Mouse (Mus musculus) embryonic facial prominence, embryonic 15.5 days (tissue): ENCODE data around the gene Ccdc125. TPM values are rescaled to one million over a fixed set of nuclear protein-coding genes. Genes with fewer than 3 reads are reported as not detected.

Source experiments
- ATAC-seq: fragments of 200-750 bp; cut with Nextera tagmentation; 2 replicates; pipeline ENCODE4 v1.8.0; 2017; ENCODE audit warnings: low read depth, moderate TSS enrichment; ENCODE audit not compliant: insufficient number of reproducible peaks, low FRiP score, low TSS enrichment
- H3K27ac ChIP-seq: fragments of 300-500 bp; sonication (generic); replicated peaks from 2 replicates; pipeline ENCODE4 v1.5.1; 2015; ENCODE audit warnings: mild to moderate bottlenecking, inconsistent platforms
- H3K27me3 ChIP-seq: fragments of 300-500 bp; sonication (generic); 2 replicates; pipeline ENCODE4 v1.6.1; 2015; ENCODE audit warnings: inconsistent platforms
- H3K36me3 ChIP-seq: fragments of 300-500 bp; sonication (generic); 2 replicates; pipeline ENCODE4 v1.6.1; 2015; ENCODE audit warnings: mild to moderate bottlenecking, inconsistent platforms
- H3K4me1 ChIP-seq: fragments of 300-500 bp; sonication (generic); 2 replicates; pipeline ENCODE4 v1.6.1; 2015; ENCODE audit warnings: inconsistent platforms
- H3K4me2 ChIP-seq: fragments of 300-500 bp; sonication (generic); replicated peaks from 2 replicates; pipeline ENCODE4 v1.6.1; 2015; ENCODE audit warnings: mild to moderate bottlenecking, inconsistent platforms
- H3K4me3 ChIP-seq: fragments of 300-500 bp; sonication (generic); replicated peaks from 2 replicates; pipeline ENCODE4 v1.5.1; 2015; ENCODE audit warnings: mild to moderate bottlenecking, inconsistent platforms
- H3K9ac ChIP-seq: fragments of 300-500 bp; sonication (generic); 2 replicates; pipeline ENCODE4 v1.6.1; 2015; ENCODE audit warnings: inconsistent platforms
- H3K9me3 ChIP-seq: fragments of 300-500 bp; sonication (generic); replicated peaks from 2 replicates; pipeline ENCODE4 v1.6.1; 2016; ENCODE audit warnings: inconsistent platforms
- WGBS: fragments of 180-500 bp; shearing (Covaris S2); methylation state at CpG from one replicate; pipeline ENCODE4 v1.1.7; 2015; 5-methylcytosine and 5-hydroxymethylcytosine counted together
- polyA plus RNA-seq: library from polyadenylated mRNA; unstranded; fragments of >200 nt; fragmentation: Nextera tagmentation; extraction: Ambion mirVana; gene quantifications from 2 replicates; pipeline ENCODE4 v1.2.1, GENCODE M21; 2015

Gene Ccdc125
- polyA plus RNA-seq, 1 experiment from 2014 or later, result 3.4 TPM

- Histone ChIP-seq H3K9me3 (no peaks in the 10 kb centered on the region), H3K36me3 (peaks cover 15% of the 10 kb centered on the region), H3K4me3 (peak overlapping the region; percentile 57), H3K27ac (no peak overlapping the region), H3K27me3 (no peaks in the 10 kb centered on the region), H3K4me1 (peaks cover 3% of the 10 kb centered on the region; the same call in 1 of the 2 replicates), H3K4me2 (peak overlapping the region; percentile 86), H3K9ac (no peak overlapping the region; the same call in 1 of the 2 replicates)
- no peak for ATAC-seq
- 46% methylated on average over 9 of the region's 9 CpGs for WGBS
Measured at GRCm38 (mm10) chr13:100670181-100670741, 744 bp downstream of the Ccdc125 start.

- 83% methylated on average over 15 of the region's 15 CpGs for WGBS
- no peaks in the 10 kb centered on the region for H3K4me1 ChIP-seq
- H3K4me3 ChIP-seq, result no peak overlapping the region
- no peaks in the 10 kb centered on the region for H3K9me3 ChIP-seq
- H3K4me2 ChIP-seq, result no peak overlapping the region
- H3K36me3 ChIP-seq, result no peaks in the 10 kb centered on the region
- no peak overlapping the region for H3K9ac ChIP-seq
- H3K27ac ChIP-seq, result no peak overlapping the region
- ATAC-seq, result no peak
- no peaks in the 10 kb centered on the region for H3K27me3 ChIP-seq
Measured at GRCm38 (mm10) chr13:100675936-100676635, 6.6 kb downstream of the Ccdc125 start.

- H3K4me3 ChIP-seq, result no peak overlapping the region
- ATAC-seq, result no peak
- H3K27me3 ChIP-seq, result no peaks in the 10 kb centered on the region
- no peak overlapping the region for H3K9ac ChIP-seq
- no peaks in the 10 kb centered on the region for H3K9me3 ChIP-seq
- 85% methylated on average over 8 of the region's 8 CpGs for WGBS
- H3K4me2 ChIP-seq, result no peak overlapping the region
- no peaks in the 10 kb centered on the region for H3K4me1 ChIP-seq
- no peak overlapping the region for H3K27ac ChIP-seq
- no peaks in the 10 kb centered on the region for H3K36me3 ChIP-seq
Measured at GRCm38 (mm10) chr13:100681615-100682014, 12.1 kb downstream of the Ccdc125 start.

- H3K4me2 ChIP-seq, result no peak overlapping the region
- H3K9me3 ChIP-seq, result no peaks in the 10 kb centered on the region
- WGBS, result 72% methylated on average over 2 of the region's 2 CpGs
- no peaks in the 10 kb centered on the region for H3K27me3 ChIP-seq
- no peak overlapping the region for H3K27ac ChIP-seq
- no peaks in the 10 kb centered on the region for H3K36me3 ChIP-seq
- ATAC-seq, result no peak
- no peak overlapping the region for H3K4me3 ChIP-seq
- H3K4me1 ChIP-seq, result no peaks in the 10 kb centered on the region
- H3K9ac ChIP-seq, result no peak overlapping the region
Measured at GRCm38 (mm10) chr13:100682837-100683236, 13.3 kb downstream of the Ccdc125 start.

GRCm38 (mm10) chr13:100684355-100684754 is 14.8 kb downstream of the Ccdc125 start:
- Histone ChIP-seq H3K9me3 (no peaks in the 10 kb centered on the region), H3K4me2 (no peak overlapping the region), H3K4me3 (no peak overlapping the region), H3K27ac (no peak overlapping the region), H3K9ac (no peak overlapping the region), H3K27me3 (no peaks in the 10 kb centered on the region), H3K4me1 (no peaks in the 10 kb centered on the region), H3K36me3 (no peaks in the 10 kb centered on the region)
- 72% methylated on average over 2 of the region's 2 CpGs for WGBS
- no peak for ATAC-seq

GRCm38 (mm10) chr13:100687513-100687912 is 18.0 kb downstream of the Ccdc125 start:
- WGBS, result 64% methylated on average over 7 of the region's 7 CpGs
- Histone ChIP-seq H3K36me3 (no peaks in the 10 kb centered on the region), H3K4me2 (no peak overlapping the region), H3K27me3 (no peaks in the 10 kb centered on the region), H3K9me3 (no peaks in the 10 kb centered on the region), H3K4me1 (no peaks in the 10 kb centered on the region), H3K9ac (no peak overlapping the region), H3K4me3 (no peak overlapping the region), H3K27ac (no peak overlapping the region)
- ATAC-seq, result no peak

GRCm38 (mm10) chr13:100697541-100697940 is 28.0 kb downstream of the Ccdc125 start:
- H3K27ac ChIP-seq, result no peak overlapping the region
- no peak for ATAC-seq
- no peaks in the 10 kb centered on the region for H3K9me3 ChIP-seq
- no peak overlapping the region for H3K4me2 ChIP-seq
- no peak overlapping the region for H3K4me3 ChIP-seq
- H3K27me3 ChIP-seq, result no peaks in the 10 kb centered on the region
- H3K4me1 ChIP-seq, result no peaks in the 10 kb centered on the region
- H3K9ac ChIP-seq, result no peak overlapping the region
- peaks cover 53% of the 10 kb centered on the region for H3K36me3 ChIP-seq
- 92% methylated on average over 3 of the region's 3 CpGs for WGBS

GRCm38 (mm10) chr13:100698866-100699265 is 29.3 kb downstream of the Ccdc125 start:
- 96% methylated on average over 10 of the region's 10 CpGs for WGBS
- H3K4me3 ChIP-seq, result no peak overlapping the region
- peaks cover 66% of the 10 kb centered on the region for H3K36me3 ChIP-seq
- H3K27ac ChIP-seq, result no peak overlapping the region
- H3K27me3 ChIP-seq, result no peaks in the 10 kb centered on the region
- no peak overlapping the region for H3K4me2 ChIP-seq
- no peak overlapping the region for H3K9ac ChIP-seq
- ATAC-seq, result no peak
- H3K4me1 ChIP-seq, result no peaks in the 10 kb centered on the region
- H3K9me3 ChIP-seq, result no peaks in the 10 kb centered on the region

GRCm38 (mm10) chr13:100703468-100703867 is 34.0 kb downstream of the Ccdc125 start:
- Histone ChIP-seq H3K4me3 (no peak overlapping the region), H3K27ac (no peak overlapping the region), H3K4me1 (no peaks in the 10 kb centered on the region), H3K4me2 (no peak overlapping the region), H3K9me3 (no peaks in the 10 kb centered on the region), H3K27me3 (no peaks in the 10 kb centered on the region), H3K9ac (no peak overlapping the region), H3K36me3 (peaks cover 84% of the 10 kb centered on the region)
- WGBS, result 90% methylated on average over 2 of the region's 2 CpGs
- ATAC-seq, result no peak

- Histone ChIP-seq H3K9ac (no peak overlapping the region), H3K4me3 (no peak overlapping the region), H3K9me3 (no peaks in the 10 kb centered on the region), H3K4me1 (no peaks in the 10 kb centered on the region), H3K36me3 (peaks cover 81% of the 10 kb centered on the region), H3K4me2 (no peak overlapping the region), H3K27me3 (no peaks in the 10 kb centered on the region), H3K27ac (no peak overlapping the region)
- 94% methylated on average over 7 of the region's 7 CpGs for WGBS
- no peak for ATAC-seq
Measured at GRCm38 (mm10) chr13:100706206-100706605, 36.7 kb downstream of the Ccdc125 start.

- ATAC-seq, result no peak
- no peak overlapping the region for H3K9ac ChIP-seq
- WGBS, result 88% methylated on average over 6 of the region's 6 CpGs
Measured at GRCm38 (mm10) chr13:100715467-100715866, 46.0 kb downstream of the Ccdc125 start.

GRCm38 (mm10) chr13:100721656-100722055 is 52.1 kb downstream of the Ccdc125 start:
- Histone ChIP-seq H3K4me3 (no peak overlapping the region), H3K9ac (no peak overlapping the region), H3K36me3 (peaks cover 46% of the 10 kb centered on the region), H3K27me3 (no peaks in the 10 kb centered on the region), H3K4me2 (no peak overlapping the region), H3K9me3 (no peaks in the 10 kb centered on the region), H3K27ac (no peak overlapping the region), H3K4me1 (peaks cover 8% of the 10 kb centered on the region)
- WGBS, result 86% methylated on average over 5 of the region's 5 CpGs
- ATAC-seq, result peak; percentile 34; the same call in 1 of the 2 replicates

More at GRCm38 (mm10) chr13:100715467-100715866, 46.0 kb downstream of the Ccdc125 start:
- H3K4me2 ChIP-seq, result no peak overlapping the region
- no peaks in the 10 kb centered on the region for H3K27me3 ChIP-seq
- no peak overlapping the region for H3K4me3 ChIP-seq
- peaks cover 70% of the 10 kb centered on the region for H3K36me3 ChIP-seq
- no peak overlapping the region for H3K27ac ChIP-seq
- no peaks in the 10 kb centered on the region for H3K4me1 ChIP-seq
- no peaks in the 10 kb centered on the region for H3K9me3 ChIP-seq
